Mouse (Mus musculus) midbrain, postnatal 0 days (tissue): ENCODE results near the gene Rpp25l. TPM values are rescaled to one million over a fixed set of nuclear protein-coding genes. Genes with fewer than 3 reads are reported as not detected.

Experiments
- ATAC-seq: fragments of 200-750 bp; cut with Nextera tagmentation; 2 replicates; pipeline ENCODE4 v1.8.0; 2017; ENCODE audit warnings: moderate number of reproducible peaks, mild to moderate bottlenecking, moderate TSS enrichment, moderate library complexity; ENCODE audit not compliant: low FRiP score
- DNase-seq: peaks from one replicate; pipeline ENCODE4 v3.0.0-alpha.2; 2015; ENCODE audit warnings: low spot score
- H3K27ac ChIP-seq: fragments of 300-500 bp; sonication (generic); 2 replicates; pipeline ENCODE4 v1.5.1; 2014; ENCODE audit warnings: low read depth, mild to moderate bottlenecking, low read length, mixed read lengths
- H3K27me3 ChIP-seq: fragments of 300-500 bp; sonication (generic); 2 replicates; pipeline ENCODE4 v1.6.1; 2014; ENCODE audit warnings: low read length, control low read depth, mixed read lengths; ENCODE audit not compliant: insufficient read depth
- H3K36me3 ChIP-seq: fragments of 300-500 bp; sonication (generic); 2 replicates; pipeline ENCODE4 v1.6.1; 2014; ENCODE audit warnings: low read length, control low read depth, mixed read lengths; ENCODE audit not compliant: insufficient read depth
- H3K4me1 ChIP-seq: fragments of 300-500 bp; sonication (generic); 2 replicates; pipeline ENCODE4 v1.6.1; 2014; ENCODE audit warnings: mild to moderate bottlenecking, control low read depth, antibody characterized with exemption, low read length, mixed read lengths; ENCODE audit not compliant: insufficient read depth
- H3K4me2 ChIP-seq: fragments of 300-500 bp; sonication (generic); 2 replicates; pipeline ENCODE4 v1.6.1; 2014; ENCODE audit warnings: low read depth, mild to moderate bottlenecking, low read length, mixed read lengths; ENCODE audit not compliant: poor library complexity, severe bottlenecking
- H3K4me3 ChIP-seq: fragments of 300-500 bp; sonication (generic); 2 replicates; pipeline ENCODE4 v1.5.1; 2014; ENCODE audit warnings: low read depth, mild to moderate bottlenecking, low read length, moderate library complexity
- H3K9ac ChIP-seq: fragments of 300-500 bp; sonication (generic); replicated peaks from 2 replicates; pipeline ENCODE4 v1.6.1; 2014; ENCODE audit warnings: mild to moderate bottlenecking, low read length, moderate library complexity, mixed read lengths; ENCODE audit not compliant: poor library complexity, severe bottlenecking
- H3K9me3 ChIP-seq: fragments of 300-500 bp; sonication (generic); 2 replicates; pipeline ENCODE4 v1.6.1; 2016; ENCODE audit warnings: low read length, control low read depth
- CTCF ChIP-seq: IDR thresholded peaks from 2 replicates; pipeline ENCODE4 v1.5.1; 2016; ENCODE audit warnings: antibody characterized with exemption, mild to moderate bottlenecking
- WGBS: fragments of 180-500 bp; shearing (Covaris S2); extraction: QIAGEN DNeasy Blood & Tissue Kit; methylation state at CpG from one replicate; pipeline ENCODE4 v1.1.7; 2014; 5-methylcytosine and 5-hydroxymethylcytosine counted together
- polyA plus RNA-seq: library from polyadenylated mRNA; unstranded; fragments of >200 nt; fragmentation: Nextera tagmentation; extraction: Ambion mirVana; gene quantifications from 2 replicates; pipeline ENCODE4 v1.2.1, GENCODE M21; 2015
- total RNA-seq: library from RNA; depleted of rRNA; stranded (reverse); fragments of >200 nt; gene quantifications from 2 replicates; pipeline ENCODE4 v1.2.3, GENCODE M21; 2014

Rpp25l gene
- total and polyA plus RNA-seq, 2 experiments from 2014 or later = 39.7 to 44.3 TPM

DNA sequence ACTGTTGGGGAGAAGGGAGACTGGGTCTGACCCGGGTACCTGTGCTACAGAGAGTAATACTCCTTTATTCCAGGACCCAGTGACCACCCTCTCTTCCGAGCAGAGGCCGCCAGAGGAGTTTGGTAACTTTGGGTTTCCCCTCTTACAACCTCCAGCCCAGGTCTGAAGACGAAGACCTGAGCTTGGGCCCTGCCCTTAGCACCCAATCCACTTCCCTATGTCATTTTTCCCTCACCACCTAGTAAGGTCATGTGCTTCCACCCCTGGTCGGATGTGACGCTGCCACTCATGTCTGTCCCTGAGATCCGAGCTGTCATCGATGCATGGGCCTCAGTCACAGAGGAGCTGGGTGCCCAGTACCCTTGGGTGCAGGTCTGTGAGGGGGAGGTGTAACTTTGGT lies 43.1 kb upstream of the Rpp25l start:
- ATAC-seq = no peak
- no peak for TF ChIP-seq CTCF
- Histone ChIP-seq H3K9me3 (no peaks in the 10 kb centered on the region), H3K27ac (no peak overlapping the region), H3K4me2 (peak overlapping the region; percentile 88), H3K4me3 (peak overlapping the region; percentile 77), H3K4me1 (no peaks in the 10 kb centered on the region; the same call in 1 of the 2 replicates), H3K27me3 (no peaks in the 10 kb centered on the region), H3K36me3 (0 out of 2 replicates have a peak, but pooled peaks cover 4% of the 10 kb centered on the region), H3K9ac (peak overlapping the region; percentile 76; the same call in 1 of the 2 replicates)
- 81% methylated on average over 8 of the region's 8 CpGs for WGBS
- no peak for DNase-seq

DNA sequence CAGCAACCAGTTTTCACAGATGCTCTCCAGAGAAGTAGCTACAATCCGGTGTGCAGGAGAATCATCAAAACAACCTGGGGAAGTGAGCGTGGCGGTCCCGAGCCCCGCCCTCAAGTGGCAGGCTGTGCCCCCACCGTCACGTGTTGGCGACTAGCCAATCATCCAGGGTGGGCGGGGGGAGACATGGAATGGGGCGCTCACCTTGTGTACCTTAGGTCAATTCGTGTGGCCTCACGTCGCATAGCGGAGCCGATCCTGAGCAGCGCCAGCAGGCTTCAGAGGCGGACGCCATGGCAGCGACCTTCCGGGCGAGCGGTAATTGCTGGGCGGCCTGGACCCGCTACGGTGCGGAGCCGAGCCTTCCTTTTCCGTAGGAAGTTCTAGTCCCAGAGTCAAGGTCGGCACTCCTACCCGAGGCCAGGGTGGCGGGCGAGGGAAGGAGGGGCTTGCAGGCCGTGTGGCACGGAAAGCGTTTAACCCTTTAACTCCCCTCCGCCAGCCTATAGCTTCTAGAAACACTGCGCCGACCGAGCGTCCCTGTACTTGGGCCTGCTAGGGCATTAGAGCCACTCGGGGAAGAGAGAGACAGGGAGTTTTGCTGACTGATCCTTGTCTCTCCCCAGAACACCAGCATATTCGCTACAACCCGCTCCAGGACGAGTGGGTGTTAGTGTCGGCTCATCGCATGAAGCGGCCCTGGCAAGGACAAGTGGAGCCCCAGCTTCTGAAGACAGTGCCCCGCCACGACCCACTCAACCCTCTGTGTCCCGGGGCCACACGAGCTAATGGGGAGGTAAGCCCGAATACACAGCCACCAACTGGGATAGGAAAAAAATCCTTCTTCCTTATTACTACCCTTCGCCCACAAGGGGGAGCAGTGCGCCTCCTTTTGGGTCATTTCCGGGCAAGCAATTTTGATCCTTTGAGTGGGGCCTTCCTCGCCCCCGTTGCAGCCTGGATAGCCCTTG lies 42.3 kb upstream of the Rpp25l start, which contains the start of gene Sigmar1:
TSS of gene Sigmar1 (minus strand) at position 820 of the 968 bp plus-strand sequence.
- under 1% methylated on average over 57 of the region's 57 CpGs for WGBS

DNA sequence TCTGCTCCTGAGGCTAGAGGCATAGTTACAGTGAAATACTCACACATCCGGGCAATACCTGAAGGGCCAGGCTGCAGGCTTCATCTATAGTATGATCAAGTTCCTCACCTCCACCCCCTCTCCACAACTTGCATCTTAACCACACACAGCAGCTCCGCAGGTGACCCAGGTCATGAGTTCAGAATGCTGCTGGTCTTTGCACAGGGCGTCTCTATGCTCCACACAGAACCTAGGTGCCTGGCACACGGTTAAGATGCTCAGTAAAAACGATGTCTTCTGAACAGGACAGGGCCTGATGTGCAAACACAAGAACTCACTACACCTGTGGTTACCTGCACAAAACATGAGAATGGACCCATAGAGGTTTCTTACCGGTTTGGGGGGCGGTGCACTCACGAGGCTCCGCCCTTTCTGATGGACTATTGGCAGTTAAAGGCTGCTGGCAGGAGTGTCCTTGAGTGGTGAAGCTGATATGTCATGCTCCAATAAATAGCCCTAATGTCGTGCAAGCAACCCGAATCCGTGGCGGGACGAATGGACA lies 41.5 kb upstream of the Rpp25l start, which contains the start of gene Galt:
TSS of gene Galt (plus strand) at position 432 of the 541 bp plus-strand sequence.
- Histone ChIP-seq H3K36me3 (0 out of 2 replicates have a peak, but pooled peaks cover 4% of the 10 kb centered on the region), H3K4me2 (peak within 1 kb of the TSS; percentile 88), H3K4me1 (no peaks in the 10 kb centered on the region; the same call in 1 of the 2 replicates), H3K27ac (peak within 1 kb of the TSS; percentile 83), H3K4me3 (peak within 1 kb of the TSS; percentile 77), H3K9ac (peak within 1 kb of the TSS; percentile 76), H3K27me3 (no peaks in the 10 kb centered on the region), H3K9me3 (no peaks in the 10 kb centered on the region)
- DNase-seq (no peak), ATAC-seq (peak; percentile 59)
- TF ChIP-seq CTCF = no peak
- WGBS = 15% methylated on average over 14 of the region's 14 CpGs

More for the DNA sequence above, 42.3 kb upstream of the Rpp25l start, which contains the start of gene Sigmar1:
- H3K9me3 ChIP-seq = no peaks in the 10 kb centered on the region
- peak within 1 kb of the TSS; percentile 76 for H3K9ac ChIP-seq
- peak; percentile 81 for ATAC-seq
- TF ChIP-seq CTCF = peak; percentile 93
- 0 out of 2 replicates have a peak, but pooled peaks cover 4% of the 10 kb centered on the region for H3K36me3 ChIP-seq
- DNase-seq = peak; percentile 87
- peak within 1 kb of the TSS; percentile 77 for H3K4me3 ChIP-seq
- no peaks in the 10 kb centered on the region; the same call in 1 of the 2 replicates for H3K4me1 ChIP-seq
- peak within 1 kb of the TSS; percentile 83 for H3K27ac ChIP-seq
- peak within 1 kb of the TSS; percentile 88 for H3K4me2 ChIP-seq
- no peaks in the 10 kb centered on the region for H3K27me3 ChIP-seq

DNA sequence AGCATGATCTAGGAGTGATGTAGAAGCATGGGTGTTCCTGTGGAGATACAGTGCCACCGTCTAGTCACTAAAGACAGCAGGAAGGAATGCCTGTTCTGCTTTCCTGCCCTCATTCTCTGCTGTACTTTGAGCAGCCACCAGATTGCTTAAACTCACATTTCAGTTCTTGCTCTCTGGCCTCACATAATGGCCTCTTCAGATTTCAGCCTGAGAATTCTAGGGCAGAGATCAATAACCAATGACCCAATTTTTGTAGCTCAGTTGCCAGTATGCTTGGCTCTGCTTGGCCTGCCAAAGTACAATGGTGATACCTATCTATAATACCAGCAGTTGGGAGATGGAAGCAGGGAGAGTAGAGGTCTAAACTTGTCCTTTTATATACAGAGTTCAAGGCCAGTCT lies 31.7 kb upstream of the Rpp25l start:
- no peak for TF ChIP-seq CTCF

DNA sequence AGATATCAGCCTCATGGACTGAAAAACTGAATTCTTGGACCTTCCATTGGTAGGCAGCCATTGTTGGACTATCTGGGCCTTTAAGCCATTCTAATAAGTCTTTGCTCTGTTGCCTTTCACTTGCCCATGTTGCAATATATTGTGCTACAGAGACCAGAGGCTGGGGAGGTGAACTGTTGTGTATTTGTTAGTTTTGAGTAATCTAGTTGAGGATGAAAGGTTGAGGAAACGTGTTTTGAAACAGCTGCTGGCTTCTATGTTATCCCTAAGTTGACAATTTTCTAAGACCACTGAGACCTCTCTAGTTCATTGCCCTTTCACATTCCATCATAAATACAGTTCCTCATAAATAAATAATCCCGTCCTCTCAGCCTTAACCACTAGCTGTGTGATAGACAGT lies 30.8 kb upstream of the Rpp25l start:
- Histone ChIP-seq H3K27ac (no peak overlapping the region), H3K4me1 (peaks cover 9% of the 10 kb centered on the region; the same call in 1 of the 2 replicates), H3K4me2 (no peak overlapping the region), H3K9me3 (0 out of 2 replicates have a peak, but pooled peaks cover 5% of the 10 kb centered on the region), H3K4me3 (no peak overlapping the region), H3K9ac (no peak overlapping the region), H3K27me3 (no peaks in the 10 kb centered on the region), H3K36me3 (no peaks in the 10 kb centered on the region)
- TF ChIP-seq CTCF = no peak
- no peak for DNase-seq
- ATAC-seq = no peak
- WGBS = 77% methylated on average over 2 of the region's 2 CpGs

More for the DNA sequence above, 31.7 kb upstream of the Rpp25l start:
- Histone ChIP-seq H3K9me3 (0 out of 2 replicates have a peak, but pooled peaks cover 5% of the 10 kb centered on the region), H3K36me3 (no peaks in the 10 kb centered on the region), H3K27ac (no peak overlapping the region), H3K9ac (no peak overlapping the region), H3K4me2 (no peak overlapping the region), H3K27me3 (no peaks in the 10 kb centered on the region), H3K4me1 (0 out of 2 replicates have a peak, but pooled peaks cover 4% of the 10 kb centered on the region), H3K4me3 (no peak overlapping the region)
- ATAC-seq (no peak), DNase-seq (no peak)
- 76% methylated on average over 1 of the region's 1 CpGs for WGBS
